Mouse (Mus musculus): ENCODE measurements around the gene Col4a3bp.

Col4a3bp gene

GRCm38 (mm10) chr13:96542081-96542889, at the start of gene Col4a3bp, which contains the start of gene Polk:
TSS of gene Col4a3bp (plus strand) at chr13:96542618.
TSS of gene Polk (minus strand) at chr13:96542579.
- in situ Hi-C loops (cut with MboI, MseI) = loop anchor here in 1 of 2 experiments (25.0 kb wide), 1 partner anchor 1555 kb away; the partner anchor contains the start of gene Wdr41

- in situ Hi-C loops (cut with MboI, MseI) = no loop called here
Measured at GRCm38 (mm10) chr13:96496630-96497029, 45.8 kb upstream of the Col4a3bp start.

GRCm38 (mm10) chr13:96499891-96500290, 42.5 kb upstream of the Col4a3bp start:
- in situ Hi-C loops (cut with MboI, MseI) = no loop called here

GRCm38 (mm10) chr13:96505661-96506060, 36.8 kb upstream of the Col4a3bp start:
- in situ Hi-C loops (cut with MboI, MseI) = no loop called here

- in situ Hi-C loops (cut with MboI, MseI) = no loop called here
Measured at GRCm38 (mm10) chr13:96506313-96506712, 36.1 kb upstream of the Col4a3bp start.

GRCm38 (mm10) chr13:96507541-96507940, 34.9 kb upstream of the Col4a3bp start:
- in situ Hi-C loops (cut with MboI, MseI) = no loop called here

- in situ Hi-C loops (cut with MboI, MseI) = no loop called here
Measured at GRCm38 (mm10) chr13:96510635-96511034, 31.8 kb upstream of the Col4a3bp start.

- in situ Hi-C loops (cut with MboI, MseI) = no loop called here
Measured at GRCm38 (mm10) chr13:96511262-96511661, 31.2 kb upstream of the Col4a3bp start.

- in situ Hi-C loops (cut with MboI, MseI) = no loop called here
Measured at GRCm38 (mm10) chr13:96511893-96512292, 30.5 kb upstream of the Col4a3bp start.

GRCm38 (mm10) chr13:96514154-96514942, 28.1 kb upstream of the Col4a3bp start:
- in situ Hi-C loops (cut with MboI, MseI) = no loop called here

- in situ Hi-C loops (cut with MboI, MseI) = no loop called here
Measured at GRCm38 (mm10) chr13:96516249-96516648, 26.2 kb upstream of the Col4a3bp start.

GRCm38 (mm10) chr13:96517335-96517734, 25.1 kb upstream of the Col4a3bp start:
- in situ Hi-C loops (cut with MboI, MseI) = no loop called here

GRCm38 (mm10) chr13:96521294-96521693, 21.1 kb upstream of the Col4a3bp start:
- in situ Hi-C loops (cut with MboI, MseI) = loop anchor here in 1 of 2 experiments (5.0 kb wide), 1 partner anchor 84 kb away; no protein-coding TSS in a partner anchor

GRCm38 (mm10) chr13:96527022-96527421, 15.4 kb upstream of the Col4a3bp start:
- in situ Hi-C loops (cut with MboI, MseI) = loop anchor here in 1 of 2 experiments (25.0 kb wide), 1 partner anchor 1540 kb away; the partner anchor contains the start of gene Wdr41

GRCm38 (mm10) chr13:96527856-96528255, 14.6 kb upstream of the Col4a3bp start:
- in situ Hi-C loops (cut with MboI, MseI) = loop anchor here in 1 of 2 experiments (25.0 kb wide), 1 partner anchor 1541 kb away; the partner anchor contains the start of gene Wdr41

- in situ Hi-C loops (cut with MboI, MseI) = loop anchor here in 1 of 2 experiments (25.0 kb wide), 1 partner anchor 1541 kb away; the partner anchor contains the start of gene Wdr41
Measured at GRCm38 (mm10) chr13:96528776-96529175, 13.6 kb upstream of the Col4a3bp start.

GRCm38 (mm10) chr13:96529542-96529941, 12.9 kb upstream of the Col4a3bp start:
- in situ Hi-C loops (cut with MboI, MseI) = loop anchor here in 1 of 2 experiments (25.0 kb wide), 1 partner anchor 1542 kb away; the partner anchor contains the start of gene Wdr41

- in situ Hi-C loops (cut with MboI, MseI) = loop anchor here in 1 of 2 experiments (25.0 kb wide), 1 partner anchor 1543 kb away; the partner anchor contains the start of gene Wdr41
Measured at GRCm38 (mm10) chr13:96530064-96530463, 12.4 kb upstream of the Col4a3bp start.

- in situ Hi-C loops (cut with MboI, MseI) = loop anchor here in 1 of 2 experiments (25.0 kb wide), 1 partner anchor 1545 kb away; the partner anchor contains the start of gene Wdr41
Measured at GRCm38 (mm10) chr13:96532176-96532575, 10.2 kb upstream of the Col4a3bp start.

GRCm38 (mm10) chr13:96533742-96534141, 8.7 kb upstream of the Col4a3bp start:
- in situ Hi-C loops (cut with MboI, MseI) = loop anchor here in 1 of 2 experiments (25.0 kb wide), 1 partner anchor 1546 kb away; the partner anchor contains the start of gene Wdr41

- in situ Hi-C loops (cut with MboI, MseI) = loop anchor here in 1 of 2 experiments (25.0 kb wide), 1 partner anchor 1550 kb away; the partner anchor contains the start of gene Wdr41
Measured at GRCm38 (mm10) chr13:96536821-96537572, 5.4 kb upstream of the Col4a3bp start.

Measured in T-helper 17 cell (primary cell).